Mouse (Mus musculus) intestine, postnatal 0 days (tissue): ENCODE data around the gene Elmo1. TPM values are rescaled to one million over a fixed set of nuclear protein-coding genes. Genes with fewer than 3 reads are reported as not detected.
A peak's percentile ranks its signal among the peaks of the same experiment; 100 is the strongest.

Source experiments
- ATAC-seq: fragments of 200-750 bp; cut with Nextera tagmentation; 2 replicates; pipeline ENCODE4 v1.8.0; 2017; ENCODE audit warnings: mild to moderate bottlenecking, moderate TSS enrichment, moderate library complexity
- H3K27ac ChIP-seq: fragments of 300-500 bp; sonication (generic); 2 replicates; pipeline ENCODE4 v1.5.1; 2014; ENCODE audit warnings: mild to moderate bottlenecking, low read depth, low read length, moderate library complexity
- H3K27me3 ChIP-seq: fragments of 300-500 bp; sonication (generic); replicated peaks from 2 replicates; pipeline ENCODE4 v1.6.1; 2014; ENCODE audit warnings: low read length, mixed read lengths; ENCODE audit not compliant: control insufficient read depth, insufficient read depth
- H3K36me3 ChIP-seq: fragments of 300-500 bp; sonication (generic); 2 replicates; pipeline ENCODE4 v1.6.1; 2014; ENCODE audit warnings: mild to moderate bottlenecking, moderate library complexity; ENCODE audit not compliant: control insufficient read depth, insufficient read depth
- H3K4me1 ChIP-seq: fragments of 300-500 bp; sonication (generic); replicated peaks from 2 replicates; pipeline ENCODE4 v1.6.1; 2014; ENCODE audit warnings: antibody characterized with exemption, low read length, mixed read lengths; ENCODE audit not compliant: control insufficient read depth, insufficient read depth
- H3K4me2 ChIP-seq: fragments of 300-500 bp; sonication (generic); replicated peaks from 2 replicates; pipeline ENCODE4 v1.6.1; 2014; ENCODE audit warnings: low read depth, mild to moderate bottlenecking, moderate library complexity
- H3K4me3 ChIP-seq: fragments of 300-500 bp; sonication (generic); 2 replicates; pipeline ENCODE4 v1.5.1; 2014; ENCODE audit warnings: low read depth, low read length
- H3K9ac ChIP-seq: fragments of 300-500 bp; sonication (generic); 2 replicates; pipeline ENCODE4 v1.6.1; 2014; ENCODE audit warnings: mild to moderate bottlenecking, low read depth, low read length
- H3K9me3 ChIP-seq: fragments of 300-500 bp; sonication (generic); 2 replicates; pipeline ENCODE4 v1.6.1; 2016; ENCODE audit warnings: mixed run types; ENCODE audit not compliant: control insufficient read depth
- CTCF ChIP-seq: sonication (generic); IDR thresholded peaks from 2 replicates; pipeline ENCODE4 v1.5.1; 2016; ENCODE audit warnings: low read depth, mild to moderate bottlenecking, control low read depth, antibody characterized with exemption, moderate library complexity
- WGBS: fragments of 180-500 bp; shearing (Covaris S2); extraction: QIAGEN DNeasy Blood & Tissue Kit; methylation state at CpG from one replicate; pipeline ENCODE4 v1.1.7; 2014; 5-methylcytosine and 5-hydroxymethylcytosine counted together
- polyA plus RNA-seq: library from polyadenylated mRNA; unstranded; fragments of >200 nt; fragmentation: Nextera tagmentation; extraction: Ambion mirVana; gene quantifications from 2 replicates; pipeline ENCODE4 v1.2.1, GENCODE M21; 2015

Gene Elmo1
- polyA plus RNA-seq, 1 experiment from 2014 or later: 8.2 TPM

- WGBS: 84% methylated on average over 2 of the region's 2 CpGs
- Histone ChIP-seq H3K9ac (no peak overlapping the region), H3K36me3 (no peaks in the 10 kb centered on the region), H3K4me1 (no peaks in the 10 kb centered on the region), H3K4me3 (no peak overlapping the region), H3K27me3 (no peaks in the 10 kb centered on the region), H3K27ac (peak overlapping the region; percentile 35; the same call in 1 of the 2 replicates), H3K4me2 (no peak overlapping the region), H3K9me3 (no peaks in the 10 kb centered on the region)
- ATAC-seq: no peak
- no peak for TF ChIP-seq CTCF
These were observed 449.2 kb downstream of the Elmo1 start for GRCm38 (mm10) chr13:20539631-20540030.

- no peak overlapping the region for H3K4me2 ChIP-seq
- no peak overlapping the region for H3K4me3 ChIP-seq
- 86% methylated on average over 12 of the region's 12 CpGs for WGBS
- H3K36me3 ChIP-seq: no peaks in the 10 kb centered on the region
- H3K9ac ChIP-seq: no peak overlapping the region
- no peaks in the 10 kb centered on the region for H3K27me3 ChIP-seq
- H3K27ac ChIP-seq: no peak overlapping the region
- H3K9me3 ChIP-seq: no peaks in the 10 kb centered on the region
- no peak for ATAC-seq
- H3K4me1 ChIP-seq: no peaks in the 10 kb centered on the region
- TF ChIP-seq CTCF: no peak
These were observed 456.3 kb downstream of the Elmo1 start for GRCm38 (mm10) chr13:20546568-20547204.

- Histone ChIP-seq H3K27me3 (no peaks in the 10 kb centered on the region), H3K4me1 (no peaks in the 10 kb centered on the region), H3K4me3 (no peak overlapping the region), H3K9ac (no peak overlapping the region), H3K9me3 (no peaks in the 10 kb centered on the region), H3K4me2 (no peak overlapping the region), H3K27ac (no peak overlapping the region), H3K36me3 (no peaks in the 10 kb centered on the region)
- TF ChIP-seq CTCF: no peak
- no peak for ATAC-seq
- 56% methylated on average over 4 of the region's 4 CpGs for WGBS
These were observed 459.6 kb downstream of the Elmo1 start for GRCm38 (mm10) chr13:20549983-20550382.

- ATAC-seq: no peak
- Histone ChIP-seq H3K36me3 (no peaks in the 10 kb centered on the region), H3K27ac (no peak overlapping the region), H3K4me2 (no peak overlapping the region), H3K9me3 (no peaks in the 10 kb centered on the region), H3K4me3 (no peak overlapping the region), H3K9ac (no peak overlapping the region), H3K4me1 (no peaks in the 10 kb centered on the region), H3K27me3 (no peaks in the 10 kb centered on the region)
- TF ChIP-seq CTCF: no peak
- 93% methylated on average over 1 of the region's 1 CpGs for WGBS
These were observed 461.2 kb downstream of the Elmo1 start for GRCm38 (mm10) chr13:20551559-20551958.

- WGBS: 84% methylated on average over 4 of the region's 4 CpGs
- no peak overlapping the region for H3K9ac ChIP-seq
- H3K27ac ChIP-seq: no peak overlapping the region
- ATAC-seq: no peak
- no peaks in the 10 kb centered on the region for H3K4me1 ChIP-seq
- no peaks in the 10 kb centered on the region for H3K27me3 ChIP-seq
- H3K4me3 ChIP-seq: no peak overlapping the region
- TF ChIP-seq CTCF: no peak
- H3K36me3 ChIP-seq: no peaks in the 10 kb centered on the region
- no peak overlapping the region for H3K4me2 ChIP-seq
- no peaks in the 10 kb centered on the region for H3K9me3 ChIP-seq
These were observed 465.6 kb downstream of the Elmo1 start for GRCm38 (mm10) chr13:20555853-20556452.

GRCm38 (mm10) chr13:20556739-20557138 is 466.3 kb downstream of the Elmo1 start:
- H3K36me3 ChIP-seq: no peaks in the 10 kb centered on the region
- no peaks in the 10 kb centered on the region for H3K27me3 ChIP-seq
- peak; percentile 67 for ATAC-seq
- no peak overlapping the region for H3K4me3 ChIP-seq
- H3K4me2 ChIP-seq: no peak overlapping the region
- whole genome bisulfite sequencing: 60% methylated on average over 10 of the region's 10 CpGs
- H3K4me1 ChIP-seq: no peaks in the 10 kb centered on the region
- no peak for TF ChIP-seq CTCF
- no peaks in the 10 kb centered on the region for H3K9me3 ChIP-seq
- no peak overlapping the region for H3K27ac ChIP-seq
- H3K9ac ChIP-seq: no peak overlapping the region
